Mouse (Mus musculus): ENCODE data around the gene Atp2b2. TPM values are rescaled to one million over a fixed set of nuclear protein-coding genes. Genes with fewer than 3 reads are reported as not detected.

The Atp2b2 gene
- polyA plus RNA-seq, 1 experiment from 2014 or later: 0.78 TPM

GRCm38 (mm10) chr6:113849819-113850218 is 192.6 kb downstream of the Atp2b2 start:
- no peak for ATAC-seq

GRCm38 (mm10) chr6:113848655-113849054 is 193.8 kb downstream of the Atp2b2 start:
- no peaks in the 10 kb centered on the region for H3K4me1 ChIP-seq (ENCODE audit: control insufficient read depth, insufficient read depth, low read length)
- no peak overlapping the region for H3K9ac ChIP-seq (ENCODE audit: low read depth, low read length)
- H3K4me2 ChIP-seq (ENCODE audit: low read depth, low read length): no peak overlapping the region
- ATAC-seq: no peak
- 63% methylated on average over 2 of the region's 2 CpGs for WGBS
- H3K27ac ChIP-seq (ENCODE audit: low read length): no peak overlapping the region
- no peaks in the 10 kb centered on the region for H3K27me3 ChIP-seq (replicated peaks; ENCODE audit: control insufficient read depth, insufficient read depth, low read length)
- H3K4me3 ChIP-seq (ENCODE audit: low read length): no peak overlapping the region
- H3K36me3 ChIP-seq (ENCODE audit: control insufficient read depth, insufficient read depth, low read length): no peaks in the 10 kb centered on the region
- H3K9me3 ChIP-seq (ENCODE audit: control insufficient read depth, low read length): no peaks in the 10 kb centered on the region

More at GRCm38 (mm10) chr6:113849819-113850218, 192.6 kb downstream of the Atp2b2 start:
- H3K4me2 ChIP-seq (ENCODE audit: low read depth, low read length): no peak overlapping the region
- no peak overlapping the region for H3K9ac ChIP-seq (ENCODE audit: low read depth, low read length)
- no peak overlapping the region for H3K4me3 ChIP-seq (ENCODE audit: low read length)
- no peak overlapping the region for H3K27ac ChIP-seq (ENCODE audit: low read length)
- H3K36me3 ChIP-seq (ENCODE audit: control insufficient read depth, insufficient read depth, low read length): no peaks in the 10 kb centered on the region
- H3K4me1 ChIP-seq (ENCODE audit: control insufficient read depth, insufficient read depth, low read length): no peaks in the 10 kb centered on the region
- no peaks in the 10 kb centered on the region for H3K9me3 ChIP-seq (ENCODE audit: control insufficient read depth, low read length)
- 85% methylated on average over 3 of the region's 3 CpGs for WGBS
- no peaks in the 10 kb centered on the region for H3K27me3 ChIP-seq (replicated peaks; ENCODE audit: control insufficient read depth, insufficient read depth, low read length)

- H3K9ac ChIP-seq (ENCODE audit: low read depth, low read length): no peak overlapping the region
- H3K4me3 ChIP-seq (ENCODE audit: low read length): no peak overlapping the region
- 80% methylated on average over 2 of the region's 2 CpGs for WGBS
- no peaks in the 10 kb centered on the region for H3K36me3 ChIP-seq (ENCODE audit: control insufficient read depth, insufficient read depth, low read length)
- no peak overlapping the region for H3K4me2 ChIP-seq (ENCODE audit: low read depth, low read length)
- H3K27ac ChIP-seq (ENCODE audit: low read length): no peak overlapping the region
- no peaks in the 10 kb centered on the region for H3K27me3 ChIP-seq (replicated peaks; ENCODE audit: control insufficient read depth, insufficient read depth, low read length)
- no peaks in the 10 kb centered on the region for H3K9me3 ChIP-seq (ENCODE audit: control insufficient read depth, low read length)
- ATAC-seq: no peak
- no peaks in the 10 kb centered on the region for H3K4me1 ChIP-seq (ENCODE audit: control insufficient read depth, insufficient read depth, low read length)
Observed at GRCm38 (mm10) chr6:113847092-113847491, 195.3 kb downstream of the Atp2b2 start.

GRCm38 (mm10) chr6:113843248-113843647 is 199.2 kb downstream of the Atp2b2 start:
- ATAC-seq: no peak
- Histone ChIP-seq H3K4me1 (ENCODE audit: control insufficient read depth, insufficient read depth, low read length) (no peaks in the 10 kb centered on the region), H3K9me3 (ENCODE audit: control insufficient read depth, low read length) (no peaks in the 10 kb centered on the region), H3K4me2 (ENCODE audit: low read depth, low read length) (no peak overlapping the region), H3K27ac (ENCODE audit: low read length) (no peak overlapping the region), H3K36me3 (ENCODE audit: control insufficient read depth, insufficient read depth, low read length) (no peaks in the 10 kb centered on the region), H3K9ac (ENCODE audit: low read depth, low read length) (no peak overlapping the region), H3K27me3 (replicated peaks; ENCODE audit: control insufficient read depth, insufficient read depth, low read length) (no peaks in the 10 kb centered on the region), H3K4me3 (ENCODE audit: low read length) (no peak overlapping the region)
- WGBS: 10% methylated on average over 3 of the region's 3 CpGs

- no peak overlapping the region for H3K4me2 ChIP-seq (ENCODE audit: low read depth, low read length)
- no peaks in the 10 kb centered on the region for H3K36me3 ChIP-seq (ENCODE audit: control insufficient read depth, insufficient read depth, low read length)
- H3K9ac ChIP-seq (ENCODE audit: low read depth, low read length): no peak overlapping the region
- no peaks in the 10 kb centered on the region for H3K9me3 ChIP-seq (ENCODE audit: control insufficient read depth, low read length)
- no peaks in the 10 kb centered on the region for H3K4me1 ChIP-seq (ENCODE audit: control insufficient read depth, insufficient read depth, low read length)
- H3K27ac ChIP-seq (ENCODE audit: low read length): no peak overlapping the region
- 35% methylated on average over 1 of the region's 1 CpGs for WGBS
- ATAC-seq: no peak
- no peak overlapping the region for H3K4me3 ChIP-seq (ENCODE audit: low read length)
- H3K27me3 ChIP-seq (replicated peaks; ENCODE audit: control insufficient read depth, insufficient read depth, low read length): no peaks in the 10 kb centered on the region
Observed at GRCm38 (mm10) chr6:113838493-113838892, 203.9 kb downstream of the Atp2b2 start.

- Histone ChIP-seq H3K27me3 (replicated peaks; ENCODE audit: control insufficient read depth, insufficient read depth, low read length) (no peaks in the 10 kb centered on the region), H3K4me2 (ENCODE audit: low read depth, low read length) (no peak overlapping the region), H3K4me3 (ENCODE audit: low read length) (no peak overlapping the region), H3K9ac (ENCODE audit: low read depth, low read length) (no peak overlapping the region), H3K36me3 (ENCODE audit: control insufficient read depth, insufficient read depth, low read length) (no peaks in the 10 kb centered on the region), H3K9me3 (ENCODE audit: control insufficient read depth, low read length) (no peaks in the 10 kb centered on the region), H3K27ac (ENCODE audit: low read length) (no peak overlapping the region), H3K4me1 (ENCODE audit: control insufficient read depth, insufficient read depth, low read length) (no peaks in the 10 kb centered on the region)
- WGBS: 59% methylated on average over 2 of the region's 2 CpGs
- no peak for ATAC-seq
Observed at GRCm38 (mm10) chr6:113837740-113838139, 204.7 kb downstream of the Atp2b2 start.

- no peak overlapping the region for H3K4me2 ChIP-seq (ENCODE audit: low read depth, low read length)
- WGBS: 66% methylated on average over 3 of the region's 3 CpGs
- no peak overlapping the region for H3K4me3 ChIP-seq (ENCODE audit: low read length)
- ATAC-seq: no peak
- H3K9ac ChIP-seq (ENCODE audit: low read depth, low read length): no peak overlapping the region
- H3K9me3 ChIP-seq (ENCODE audit: control insufficient read depth, low read length): no peaks in the 10 kb centered on the region
- H3K27me3 ChIP-seq (replicated peaks; ENCODE audit: control insufficient read depth, insufficient read depth, low read length): no peaks in the 10 kb centered on the region
- H3K27ac ChIP-seq (ENCODE audit: low read length): no peak overlapping the region
- H3K4me1 ChIP-seq (ENCODE audit: control insufficient read depth, insufficient read depth, low read length): no peaks in the 10 kb centered on the region
- H3K36me3 ChIP-seq (ENCODE audit: control insufficient read depth, insufficient read depth, low read length): no peaks in the 10 kb centered on the region
Observed at GRCm38 (mm10) chr6:113836545-113836944, 205.9 kb downstream of the Atp2b2 start.

- 86% methylated on average over 2 of the region's 2 CpGs for WGBS
- Histone ChIP-seq H3K36me3 (ENCODE audit: control insufficient read depth, insufficient read depth, low read length) (no peaks in the 10 kb centered on the region), H3K4me1 (ENCODE audit: control insufficient read depth, insufficient read depth, low read length) (no peaks in the 10 kb centered on the region), H3K4me3 (ENCODE audit: low read length) (no peak overlapping the region), H3K9me3 (ENCODE audit: control insufficient read depth, low read length) (no peaks in the 10 kb centered on the region), H3K27ac (ENCODE audit: low read length) (no peak overlapping the region), H3K9ac (ENCODE audit: low read depth, low read length) (no peak overlapping the region), H3K27me3 (replicated peaks; ENCODE audit: control insufficient read depth, insufficient read depth, low read length) (0 out of 2 replicates have a peak, but pooled peaks cover 2% of the 10 kb centered on the region), H3K4me2 (ENCODE audit: low read depth, low read length) (no peak overlapping the region)
- ATAC-seq: no peak
Observed at GRCm38 (mm10) chr6:113830463-113830862, 211.9 kb downstream of the Atp2b2 start.

GRCm38 (mm10) chr6:113827309-113827708 is 215.1 kb downstream of the Atp2b2 start:
- H3K36me3 ChIP-seq (ENCODE audit: control insufficient read depth, insufficient read depth, low read length): no peaks in the 10 kb centered on the region
- H3K4me3 ChIP-seq (ENCODE audit: low read length): no peak overlapping the region
- no peak overlapping the region for H3K9ac ChIP-seq (ENCODE audit: low read depth, low read length)
- H3K4me2 ChIP-seq (ENCODE audit: low read depth, low read length): no peak overlapping the region
- ATAC-seq: no peak
- no peaks in the 10 kb centered on the region for H3K4me1 ChIP-seq (ENCODE audit: control insufficient read depth, insufficient read depth, low read length)
- no peaks in the 10 kb centered on the region for H3K9me3 ChIP-seq (ENCODE audit: control insufficient read depth, low read length)
- 0 out of 2 replicates have a peak, but pooled peaks cover 2% of the 10 kb centered on the region for H3K27me3 ChIP-seq (replicated peaks; ENCODE audit: control insufficient read depth, insufficient read depth, low read length)
- H3K27ac ChIP-seq (ENCODE audit: low read length): no peak overlapping the region
- WGBS: 75% methylated on average over 4 of the region's 4 CpGs

- Histone ChIP-seq H3K27ac (ENCODE audit: low read length) (no peak overlapping the region), H3K4me2 (ENCODE audit: low read depth, low read length) (no peak overlapping the region), H3K9me3 (ENCODE audit: control insufficient read depth, low read length) (no peaks in the 10 kb centered on the region), H3K9ac (ENCODE audit: low read depth, low read length) (no peak overlapping the region), H3K36me3 (ENCODE audit: control insufficient read depth, insufficient read depth, low read length) (no peaks in the 10 kb centered on the region), H3K4me1 (ENCODE audit: control insufficient read depth, insufficient read depth, low read length) (no peaks in the 10 kb centered on the region), H3K27me3 (replicated peaks; ENCODE audit: control insufficient read depth, insufficient read depth, low read length) (no peaks in the 10 kb centered on the region), H3K4me3 (ENCODE audit: low read length) (no peak overlapping the region)
- no peak for ATAC-seq
- WGBS: 30% methylated on average over 7 of the region's 7 CpGs
Observed at GRCm38 (mm10) chr6:113822417-113822816, 220.0 kb downstream of the Atp2b2 start.
